Mouse (Mus musculus) skeletal muscle tissue, adult 2 months (tissue): ENCODE results near the gene Mastl.
A peak's percentile ranks its signal among the peaks of the same experiment; 100 is the strongest.

ENCODE experiments used
- DNase-seq: peaks from one replicate; pipeline ENCODE4 v3.0.0-alpha.2; 2012; ENCODE audit warnings: low read depth, low spot score

Gene Mastl

GRCm38 (mm10) chr2:23155777-23156607, at the start of gene Mastl, which contains the start of gene Yme1l1:
Gene Mastl (minus strand): TSS chr2:23156024.
Gene Yme1l1 (plus strand): TSS chr2:23156369.
- DNase-seq, result peak; percentile 97

DNA sequence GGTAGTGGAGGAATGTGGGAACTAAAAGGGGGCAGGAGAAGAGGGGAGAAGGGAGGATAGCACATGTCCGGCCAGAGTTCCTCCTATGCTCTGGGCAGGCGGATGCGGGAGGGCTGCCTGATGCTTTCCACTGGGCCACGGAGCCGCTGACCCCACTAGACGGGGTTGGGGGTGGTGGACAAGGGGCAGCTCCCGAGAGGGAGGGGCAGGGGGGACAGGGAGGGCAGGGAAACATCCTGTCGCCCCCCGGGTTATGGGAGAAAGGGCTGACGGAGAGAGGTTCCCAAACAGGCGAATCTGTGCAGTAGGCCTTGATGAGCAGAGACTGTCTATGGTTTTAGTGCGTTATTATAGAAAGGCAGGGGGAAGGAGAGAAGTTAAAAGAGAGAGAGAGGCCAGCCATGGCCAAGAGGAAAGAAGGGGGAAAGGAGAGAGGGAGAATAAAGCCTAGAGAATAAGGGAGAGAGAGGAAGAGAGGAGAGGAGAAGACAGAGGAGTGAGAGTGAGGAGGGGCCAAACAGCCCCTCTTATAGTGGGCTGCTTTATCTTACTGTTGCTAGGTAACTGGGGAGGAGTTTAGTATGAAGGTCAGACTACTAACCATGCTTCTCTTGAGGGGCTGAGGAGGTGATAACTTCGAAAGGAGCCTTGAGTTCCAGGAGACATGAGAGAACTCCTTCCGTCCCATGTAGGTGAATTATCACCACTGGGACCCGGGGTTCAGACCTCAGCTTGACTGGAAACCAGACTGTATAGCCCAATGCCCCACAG, 47.3 kb upstream of the Mastl start:
- DNase-seq, result no peak

GRCm38 (mm10) chr2:23201034-23201433, 45.2 kb upstream of the Mastl start:
- DNase-seq, result no peak

GRCm38 (mm10) chr2:23194366-23194765, 38.5 kb upstream of the Mastl start:
- DNase-seq, result no peak

- no peak for DNase-seq
Measured at GRCm38 (mm10) chr2:23172305-23172704, 16.5 kb upstream of the Mastl start.

- no peak for DNase-seq
Measured at GRCm38 (mm10) chr2:23156608-23157081, 821 bp upstream of the Mastl start.

DNA sequence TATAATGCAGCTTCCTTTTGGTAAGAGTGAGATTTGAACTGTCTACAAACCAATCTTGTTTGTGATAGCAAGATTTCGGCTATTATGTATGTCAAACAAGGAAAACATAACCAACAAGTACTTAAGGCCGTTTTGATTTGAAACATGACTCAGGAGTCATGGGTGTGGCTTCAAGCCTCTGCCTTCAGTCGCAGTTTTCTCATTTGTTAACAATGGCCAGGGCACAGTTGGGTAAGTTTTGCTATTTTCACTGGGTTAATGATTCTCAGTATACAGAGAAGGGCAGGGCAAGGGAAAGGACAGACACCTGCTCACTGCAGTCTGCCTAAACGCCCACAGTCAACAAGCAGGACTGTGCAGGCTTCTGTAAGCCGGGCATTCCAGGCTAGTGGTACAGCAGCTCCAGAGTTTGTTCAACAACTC, 614 bp downstream of the Mastl start:
- DNase-seq, result no peak

GRCm38 (mm10) chr2:23119573-23119972, 36.3 kb downstream of the Mastl start:
- no peak for DNase-seq

DNA sequence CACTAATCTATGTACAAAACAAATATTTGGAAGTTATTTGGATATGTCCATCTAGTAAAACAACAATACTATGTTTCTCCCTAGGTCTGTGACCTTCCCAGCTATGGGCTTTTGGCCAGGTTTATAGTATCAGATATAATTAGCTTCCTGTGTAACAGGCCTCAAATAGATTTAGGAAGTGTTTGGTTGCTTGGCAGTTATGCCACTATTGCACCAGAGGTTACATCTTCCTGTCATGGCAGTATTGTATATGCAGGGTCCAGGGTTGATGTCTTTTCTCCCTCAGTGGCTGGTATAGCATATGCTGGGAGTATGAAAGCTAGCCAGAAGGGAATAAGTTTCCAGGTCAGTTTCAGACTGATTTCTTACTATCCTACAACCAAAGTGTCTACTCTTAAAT, 53.6 kb downstream of the Mastl start:
- peak; percentile 10 for DNase-seq

GRCm38 (mm10) chr2:23097028-23097427, 58.8 kb downstream of the Mastl start:
- DNase-seq, result no peak

DNA sequence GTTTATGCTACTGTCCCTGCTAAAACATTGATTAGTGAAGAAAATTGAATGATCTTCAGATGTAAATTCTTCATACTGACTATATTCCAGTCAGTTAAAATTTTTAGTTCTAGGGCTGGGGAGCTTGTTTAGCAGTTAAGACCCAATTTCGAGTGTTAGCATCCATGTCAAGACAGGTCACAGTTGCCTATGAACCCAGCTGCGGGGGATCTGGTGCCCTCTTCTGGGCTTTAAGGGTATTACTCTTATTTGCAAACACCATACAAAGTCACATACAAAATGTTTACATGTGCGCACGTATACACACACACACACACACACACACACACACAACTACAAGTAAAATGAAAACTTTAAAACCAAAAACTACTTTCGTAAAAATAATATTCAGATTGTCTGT, 63.6 kb downstream of the Mastl start:
- peak; percentile 17 for DNase-seq

GRCm38 (mm10) chr2:23084540-23084939, 71.3 kb downstream of the Mastl start:
- no peak for DNase-seq

DNA sequence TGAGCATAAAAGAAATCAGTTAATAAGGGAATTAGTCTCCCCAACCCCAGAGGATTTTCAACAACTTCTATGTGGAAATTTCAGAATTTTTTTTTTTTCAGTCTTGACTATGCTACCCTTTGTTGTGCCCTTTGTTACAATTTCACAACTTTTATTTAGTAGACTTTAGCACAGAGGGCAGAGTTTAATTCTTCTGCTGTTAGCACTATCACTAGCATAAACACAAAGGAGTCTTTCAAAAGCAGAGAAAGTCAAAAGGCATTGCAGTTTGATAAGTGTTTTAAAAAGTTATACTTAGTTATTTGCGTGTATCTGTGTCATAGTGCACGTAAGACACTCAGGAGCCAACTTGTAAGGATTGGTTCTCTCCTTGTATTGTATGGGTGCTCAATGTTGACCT, 77.2 kb downstream of the Mastl start:
- no peak for DNase-seq

GRCm38 (mm10) chr2:23077693-23078092, 78.1 kb downstream of the Mastl start:
- DNase-seq, result no peak

DNA sequence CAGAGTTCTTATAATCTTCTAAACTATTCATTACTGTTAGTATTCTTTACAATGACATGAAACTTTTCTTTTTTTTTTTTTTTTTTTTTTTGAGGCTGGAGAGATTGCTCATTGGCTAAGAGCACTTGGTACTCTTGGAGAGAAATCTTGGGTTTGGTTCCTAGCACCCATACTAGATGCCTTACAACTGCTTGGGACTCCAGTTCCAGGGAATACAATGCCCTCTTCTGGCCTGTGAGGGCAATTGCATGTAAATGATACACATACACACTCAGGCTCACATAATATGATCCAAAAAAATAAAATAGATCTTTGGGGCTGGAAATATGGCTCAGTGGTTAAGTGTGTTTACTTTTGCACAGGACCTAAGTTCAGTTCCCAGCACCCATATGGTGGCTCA, 79.0 kb downstream of the Mastl start:
- DNase-seq, result no peak

- no peak for DNase-seq
Measured at GRCm38 (mm10) chr2:23075846-23076245, 80.0 kb downstream of the Mastl start.

DNA sequence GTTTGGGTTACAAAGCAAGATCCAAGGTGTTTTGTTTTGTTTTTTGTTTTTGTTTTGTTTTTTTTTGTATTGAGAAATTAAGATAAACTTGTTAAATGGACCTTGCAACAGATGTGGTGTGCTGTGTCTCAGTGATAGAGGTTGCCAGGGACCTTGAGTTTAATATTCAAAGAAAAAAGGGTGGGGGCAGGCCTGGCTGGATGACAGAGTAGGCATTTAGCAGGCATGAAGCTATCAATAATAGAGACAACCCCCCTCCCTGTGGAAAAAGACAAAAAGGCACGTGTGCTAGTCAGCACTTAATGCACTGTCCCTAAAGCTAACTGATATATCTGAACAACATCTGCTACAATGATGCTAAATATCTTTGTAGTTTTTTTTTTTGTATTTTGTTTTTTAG, 84.4 kb downstream of the Mastl start:
- no peak for DNase-seq

- DNase-seq, result no peak
Measured at GRCm38 (mm10) chr2:23070491-23070890, 85.3 kb downstream of the Mastl start.

DNA sequence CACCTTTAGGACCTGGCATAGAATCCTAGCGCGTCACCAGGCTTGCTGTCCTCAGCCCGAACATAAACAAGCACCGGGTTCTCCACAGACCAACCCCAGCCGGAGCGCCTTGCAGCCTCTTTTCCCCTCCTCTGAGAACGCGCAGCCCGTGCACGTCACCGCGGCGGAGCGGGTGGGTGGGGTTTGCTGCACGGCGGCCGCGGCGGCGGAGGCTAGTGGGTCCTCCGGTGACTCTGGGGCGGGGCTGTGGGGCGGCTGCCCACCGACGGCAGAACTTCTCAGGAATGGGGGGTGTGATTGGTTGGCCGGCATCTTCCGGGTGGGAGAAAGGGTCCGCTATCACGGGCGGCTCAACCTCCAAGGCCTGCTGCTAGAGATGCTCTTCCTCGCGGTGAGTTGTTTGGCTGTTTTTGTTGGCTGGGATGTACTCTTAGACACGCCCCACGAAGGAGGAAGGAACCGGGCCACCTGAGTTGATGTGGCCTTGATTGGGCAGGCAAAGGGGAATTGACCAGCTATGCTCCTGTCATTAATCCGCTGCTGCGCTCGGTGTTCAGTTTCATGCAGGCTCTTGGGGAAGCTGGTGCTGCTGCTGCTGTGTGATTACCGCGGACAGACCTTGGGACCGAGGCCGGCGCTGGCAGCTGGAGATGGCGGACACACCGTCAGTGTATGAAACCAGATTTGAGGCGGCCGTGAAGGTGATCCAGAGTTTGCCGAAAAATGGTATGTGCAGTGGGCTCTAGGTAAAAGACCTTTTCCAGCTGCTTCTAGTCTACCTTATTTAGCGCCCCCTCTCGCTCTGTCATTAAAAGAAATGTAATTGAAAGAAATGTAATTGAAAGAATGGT, 86.7 kb downstream of the Mastl start:
- peak; percentile 76 for DNase-seq

DNA sequence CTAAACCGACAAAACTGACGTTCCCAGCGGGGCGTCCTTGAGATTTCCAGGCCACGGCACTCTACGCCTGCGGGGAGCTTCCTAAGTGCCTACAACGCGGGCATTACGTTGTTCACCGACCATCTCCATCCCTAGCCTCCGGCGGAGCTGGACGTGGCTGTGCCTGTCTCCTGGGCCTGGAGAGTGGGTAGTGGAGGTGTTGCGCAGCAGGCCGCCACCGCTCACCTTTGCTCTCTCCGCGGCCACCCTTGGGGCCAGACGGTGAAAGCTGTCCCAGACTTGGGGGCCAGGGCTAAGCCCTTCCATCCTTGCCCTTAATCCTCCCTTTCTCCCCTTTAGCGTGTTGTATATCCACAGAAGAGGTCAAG, 87.5 kb downstream of the Mastl start:
- DNase-seq, result no peak

DNA sequence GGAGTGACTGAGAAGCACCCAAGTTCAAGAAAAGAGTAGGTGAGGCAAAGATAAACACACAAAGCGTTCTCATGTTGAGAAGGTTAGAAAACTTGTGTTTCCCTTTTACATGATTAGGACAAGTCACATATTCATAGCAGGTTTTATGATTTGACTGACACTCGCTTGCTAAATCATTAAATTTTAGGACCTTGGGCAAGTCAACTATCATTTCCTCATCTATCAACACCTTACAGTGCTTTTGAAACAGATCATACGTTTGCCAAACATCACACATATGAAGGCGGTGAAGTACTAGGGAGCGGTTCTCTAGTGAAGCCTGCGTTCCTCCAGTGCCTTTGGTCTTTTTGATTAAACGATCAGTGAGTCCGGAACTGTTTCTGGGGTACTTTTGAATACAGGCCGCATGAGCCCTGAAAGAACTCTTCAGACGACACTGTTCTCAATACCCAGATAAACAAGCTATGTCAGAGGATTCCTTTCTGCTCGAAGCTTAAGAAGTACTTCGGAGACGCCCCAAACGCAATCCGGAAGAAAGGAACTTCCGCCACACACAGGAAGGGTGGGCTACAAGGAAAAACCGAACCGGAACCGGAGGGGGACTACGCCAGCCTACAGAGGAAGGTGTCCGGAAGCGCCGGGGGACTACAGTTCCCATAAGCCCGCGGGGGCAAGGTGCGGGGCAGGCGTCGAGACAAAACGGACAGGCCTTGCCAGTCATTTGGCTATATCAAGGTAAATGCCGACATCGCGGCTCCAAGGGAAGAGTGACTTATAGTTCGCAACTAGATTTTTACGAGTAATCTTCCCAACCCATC, 88.1 kb downstream of the Mastl start, which contains the start of gene Acbd5:
Acbd5 (plus strand) TSS at position 616 of the 818 bp plus-strand sequence.
- DNase-seq, result peak; percentile 95
